Mouse (Mus musculus) heart, postnatal 0 days (tissue): ENCODE measurements around the gene Fbxw11. TPM values are rescaled to one million over a fixed set of nuclear protein-coding genes. Genes with fewer than 3 reads are reported as not detected.

Experiments
- ATAC-seq: fragments of 200-750 bp; cut with Nextera tagmentation; 2 replicates; pipeline ENCODE4 v1.8.0; 2017; ENCODE audit warnings: low read depth, moderate number of reproducible peaks, moderate library complexity; ENCODE audit not compliant: insufficient read depth
- DNase-seq: peaks from one replicate; pipeline ENCODE4 v3.0.0-alpha.2; 2016; ENCODE audit warnings: low spot score
- H3K27ac ChIP-seq: fragments of 300-500 bp; sonication (generic); 2 replicates; pipeline ENCODE4 v1.5.1; 2014; ENCODE audit warnings: low read depth, mild to moderate bottlenecking
- H3K27me3 ChIP-seq: fragments of 300-500 bp; sonication (generic); 2 replicates; pipeline ENCODE4 v1.6.1; 2014; ENCODE audit warnings: low read length, mixed read lengths; ENCODE audit not compliant: control insufficient read depth, insufficient read depth
- H3K36me3 ChIP-seq: fragments of 300-500 bp; sonication (generic); replicated peaks from 2 replicates; pipeline ENCODE4 v1.6.1; 2014; ENCODE audit warnings: low read length, mixed read lengths; ENCODE audit not compliant: control insufficient read depth, insufficient read depth
- H3K4me1 ChIP-seq: fragments of 300-500 bp; sonication (generic); 2 replicates; pipeline ENCODE4 v1.6.1; 2014; ENCODE audit warnings: antibody characterized with exemption; ENCODE audit not compliant: control insufficient read depth, insufficient read depth
- H3K4me2 ChIP-seq: fragments of 300-500 bp; sonication (generic); 2 replicates; pipeline ENCODE4 v1.6.1; 2014; ENCODE audit warnings: low read depth, mild to moderate bottlenecking, low read length, moderate library complexity
- H3K4me3 ChIP-seq: fragments of 300-500 bp; sonication (generic); 2 replicates; pipeline ENCODE4 v1.5.1; 2014; ENCODE audit warnings: low read depth, low read length
- H3K9ac ChIP-seq: fragments of 300-500 bp; sonication (generic); replicated peaks from 2 replicates; pipeline ENCODE4 v1.6.1; 2014; ENCODE audit warnings: low read depth, low read length, mixed read lengths
- H3K9me3 ChIP-seq: fragments of 300-500 bp; sonication (generic); replicated peaks from 2 replicates; pipeline ENCODE4 v1.6.1; 2016; ENCODE audit warnings: low read length; ENCODE audit not compliant: control insufficient read depth
- CTCF ChIP-seq: IDR thresholded peaks from 2 replicates; pipeline ENCODE4 v1.5.1; 2016; ENCODE audit warnings: antibody characterized with exemption, control low read depth, low read depth
- EP300 ChIP-seq: IDR thresholded peaks from 2 replicates; pipeline ENCODE4 v1.6.1; 2016; ENCODE audit warnings: antibody characterized with exemption, low read depth
- WGBS: fragments of 180-500 bp; shearing (Covaris S2); extraction: QIAGEN DNeasy Blood & Tissue Kit; methylation state at CpG from one replicate; pipeline ENCODE4 v1.1.7; 2014; 5-methylcytosine and 5-hydroxymethylcytosine counted together
- polyA plus RNA-seq: library from polyadenylated mRNA; unstranded; fragments of >200 nt; fragmentation: Nextera tagmentation; extraction: Ambion mirVana; gene quantifications from 2 replicates; pipeline ENCODE4 v1.2.1, GENCODE M21; 2015
- total RNA-seq: library from RNA; depleted of rRNA; stranded (reverse); fragments of >200 nt; gene quantifications from 2 replicates; pipeline ENCODE4 v1.2.3, GENCODE M21; 2014; ENCODE audit warnings: low replicate concordance

The Fbxw11 gene
- total and polyA plus RNA-seq, 2 experiments from 2014 or later, result 45.9 to 58.3 TPM

GRCm38 (mm10) chr11:32619257-32619816, 23.2 kb upstream of the Fbxw11 start:
- H3K4me2 ChIP-seq, result no peak overlapping the region
- DNase-seq (peak; percentile 97), ATAC-seq (peak; percentile 94)
- H3K4me3 ChIP-seq, result no peak overlapping the region
- no peak overlapping the region for H3K9ac ChIP-seq
- TF ChIP-seq CTCF (no peak), EP300 (peak; percentile 83)
- H3K36me3 ChIP-seq, result 0 out of 2 replicates have a peak, but pooled peaks cover 7% of the 10 kb centered on the region
- H3K4me1 ChIP-seq, result peaks cover 14% of the 10 kb centered on the region
- H3K9me3 ChIP-seq, result no peaks in the 10 kb centered on the region
- H3K27me3 ChIP-seq, result no peaks in the 10 kb centered on the region
- peak overlapping the region; percentile 90 for H3K27ac ChIP-seq
- WGBS, result 10% methylated on average over 8 of the region's 8 CpGs

GRCm38 (mm10) chr11:32619866-32620456, 22.6 kb upstream of the Fbxw11 start:
- no peak for ATAC-seq
- Histone ChIP-seq H3K27me3 (no peaks in the 10 kb centered on the region), H3K36me3 (0 out of 2 replicates have a peak, but pooled peaks cover 7% of the 10 kb centered on the region), H3K9me3 (no peaks in the 10 kb centered on the region), H3K4me3 (no peak overlapping the region), H3K4me2 (no peak overlapping the region), H3K4me1 (peaks cover 14% of the 10 kb centered on the region), H3K9ac (no peak overlapping the region), H3K27ac (peak overlapping the region; percentile 90)
- TF ChIP-seq CTCF (no peak), EP300 (0 out of 2 replicates have a peak, but pooled peaks have one; percentile 14)
- no peak for DNase-seq
- WGBS, result 78% methylated on average over 6 of the region's 6 CpGs

GRCm38 (mm10) chr11:32621831-32622478, 20.6 kb upstream of the Fbxw11 start:
- Histone ChIP-seq H3K9me3 (no peaks in the 10 kb centered on the region), H3K4me1 (peaks cover 14% of the 10 kb centered on the region), H3K27ac (no peak overlapping the region), H3K9ac (no peak overlapping the region), H3K36me3 (0 out of 2 replicates have a peak, but pooled peaks cover 3% of the 10 kb centered on the region), H3K4me3 (no peak overlapping the region), H3K27me3 (no peaks in the 10 kb centered on the region), H3K4me2 (no peak overlapping the region)
- no peak for DNase-seq
- no peak for ATAC-seq
- TF ChIP-seq CTCF (no peak), EP300 (no peak)
- WGBS, result 54% methylated on average over 12 of the region's 12 CpGs

- DNase-seq (no peak), ATAC-seq (no peak)
- 80% methylated on average over 13 of the region's 13 CpGs for WGBS
- Histone ChIP-seq H3K4me2 (no peak overlapping the region), H3K27ac (no peak overlapping the region), H3K36me3 (0 out of 2 replicates have a peak, but pooled peaks cover 3% of the 10 kb centered on the region), H3K4me1 (peaks cover 14% of the 10 kb centered on the region), H3K9ac (no peak overlapping the region), H3K27me3 (no peaks in the 10 kb centered on the region), H3K9me3 (no peaks in the 10 kb centered on the region), H3K4me3 (no peak overlapping the region)
- TF ChIP-seq EP300 (no peak), CTCF (no peak)
These were observed 19.9 kb upstream of the Fbxw11 start for GRCm38 (mm10) chr11:32622479-32623190.

- TF ChIP-seq EP300, result no peak
- no peak for TF ChIP-seq CTCF
- no peak overlapping the region for H3K9ac ChIP-seq
- H3K4me2 ChIP-seq, result no peak overlapping the region
- no peak for DNase-seq
- no peak overlapping the region for H3K4me3 ChIP-seq
- 69% methylated on average over 5 of the region's 5 CpGs for WGBS
- peaks cover 14% of the 10 kb centered on the region for H3K4me1 ChIP-seq
- 0 out of 2 replicates have a peak, but pooled peaks cover 3% of the 10 kb centered on the region for H3K36me3 ChIP-seq
- no peak for ATAC-seq
- no peaks in the 10 kb centered on the region for H3K9me3 ChIP-seq
- H3K27me3 ChIP-seq, result no peaks in the 10 kb centered on the region
- H3K27ac ChIP-seq, result no peak overlapping the region
These were observed 19.3 kb upstream of the Fbxw11 start for GRCm38 (mm10) chr11:32623236-32623635.
